Mouse (Mus musculus) gastrocnemius, postnatal 36 days (tissue): ENCODE measurements around the gene Dnah11. TPM values are rescaled to one million over a fixed set of nuclear protein-coding genes. Genes with fewer than 3 reads are reported as not detected.
A peak's percentile ranks its signal among the peaks of the same experiment; 100 is the strongest.

ENCODE experiments used
- DNase-seq, 2 experiments: peaks; one replicate each; pipeline ENCODE4 v3.0.0; 2022
- intact Hi-C: fragments of 180-260 bp; cut with DNase I; formaldehyde crosslinking; loops from one replicate; pipeline ENCODE4 v1.15.1; 2025
- total RNA-seq, 2 experiments: library from RNA; stranded (reverse); gene quantifications; 2 replicates each; pipeline ENCODE4 v1.2.3; 2021

Dnah11 gene
- total RNA-seq, 2 experiments from 2014 or later, result not detected

DNA sequence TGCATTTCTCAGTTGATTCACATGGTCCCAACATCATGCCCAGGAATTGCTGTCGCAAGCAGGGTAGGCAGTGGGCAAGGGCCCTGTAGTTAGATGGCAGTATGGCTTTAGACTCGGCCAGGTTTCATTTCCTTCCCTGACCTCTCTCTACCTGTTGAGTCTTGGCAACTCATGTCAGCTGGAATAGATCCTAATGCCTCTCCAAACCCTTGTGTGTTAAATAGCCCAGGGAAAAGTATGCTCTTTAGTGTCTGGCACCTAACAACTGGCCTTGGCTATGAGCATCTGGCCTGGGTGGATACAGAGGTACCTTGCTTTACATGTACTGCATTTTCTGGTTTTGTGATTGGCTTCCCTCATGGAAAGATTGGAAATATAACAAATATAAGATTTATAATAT lies 314.2 kb downstream of the Dnah11 start:
- no peak for DNase-seq
- intact Hi-C loops, result no loop called here

DNA sequence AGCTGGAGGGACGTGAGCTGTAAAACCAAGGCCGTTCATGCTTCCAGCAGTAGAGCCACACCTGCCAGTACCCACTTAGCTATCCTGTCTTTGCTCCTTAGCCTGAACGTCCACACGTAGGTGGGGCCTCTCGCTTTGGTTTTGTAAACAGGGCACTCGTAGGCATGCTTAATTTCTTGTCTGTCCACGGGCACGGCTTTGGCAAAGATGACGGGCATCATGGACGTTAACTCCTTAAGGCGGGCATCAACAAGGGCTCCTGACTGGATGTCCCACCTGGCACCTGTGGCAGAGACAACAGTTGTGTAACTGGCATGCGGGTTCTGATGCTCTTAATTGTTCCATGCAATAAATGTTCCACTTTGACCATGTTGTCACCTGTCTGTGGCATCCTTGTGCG lies 320.5 kb downstream of the Dnah11 start:
- intact Hi-C loops, result no loop called here
- DNase-seq, result no peak

GRCm38 (mm10) chr12:117872265-117872664 lies 326.6 kb downstream of the Dnah11 start:
- no peak for DNase-seq
- intact Hi-C loops, result no loop called here

GRCm38 (mm10) chr12:117867708-117868564 lies 330.9 kb downstream of the Dnah11 start:
- DNase-seq, result no peak

DNA sequence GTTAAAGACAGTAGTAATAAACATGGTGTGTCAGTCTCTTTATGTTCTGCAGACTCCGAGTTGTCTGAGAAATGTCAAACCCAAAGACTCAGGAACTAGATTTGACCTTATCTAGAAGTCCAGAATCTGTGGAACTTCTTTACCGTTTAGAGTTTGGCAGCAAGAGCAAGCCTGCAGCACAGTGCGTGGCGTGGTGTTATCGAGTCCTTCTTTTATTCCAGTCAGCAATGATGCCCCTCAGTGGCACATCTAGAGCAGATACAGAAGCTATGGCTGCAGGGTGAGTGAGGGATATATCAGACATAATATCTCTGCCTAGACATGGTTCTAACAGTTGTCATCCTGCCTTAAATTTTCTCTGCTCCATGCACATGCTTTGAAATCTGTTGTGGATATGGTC lies 336.2 kb downstream of the Dnah11 start:
- intact Hi-C loops, result no loop called here
- no peak for DNase-seq

More at GRCm38 (mm10) chr12:117867708-117868564, 330.9 kb downstream of the Dnah11 start:
- intact Hi-C loops, result no loop called here

- intact Hi-C loops, result no loop called here
Observed at GRCm38 (mm10) chr12:117861249-117861648, 337.6 kb downstream of the Dnah11 start.

DNA sequence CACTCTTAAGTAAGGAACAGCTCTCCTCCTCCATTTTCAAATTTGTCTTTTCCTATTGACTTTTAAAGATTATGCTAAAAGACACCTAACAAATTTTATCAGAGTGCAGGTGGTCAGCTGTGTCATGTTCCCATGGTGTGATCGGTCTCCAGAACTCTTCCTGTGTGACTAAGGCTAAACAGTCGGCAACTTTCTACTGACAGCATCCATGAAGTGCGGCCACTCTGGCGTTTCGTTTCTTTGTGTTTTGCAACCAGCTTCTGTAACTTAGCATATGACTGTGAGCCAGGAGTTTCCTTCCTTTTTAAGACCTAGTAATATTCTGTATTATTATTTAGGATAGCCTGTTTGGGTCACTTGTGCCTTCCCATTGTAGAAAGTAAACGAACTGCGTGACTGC lies 338.0 kb downstream of the Dnah11 start:
- intact Hi-C loops, result no loop called here

More at GRCm38 (mm10) chr12:117861249-117861648, 337.6 kb downstream of the Dnah11 start:
- DNase-seq, result no peak

GRCm38 (mm10) chr12:117857884-117858283 lies 341.0 kb downstream of the Dnah11 start:
- DNase-seq, result no peak
- intact Hi-C loops, result loop anchor here (10.0 kb wide), 1 partner anchor 453 kb away; no protein-coding TSS in a partner anchor

More for the DNA sequence above, 338.0 kb downstream of the Dnah11 start:
- no peak for DNase-seq

- intact Hi-C loops, result loop anchor here (10.0 kb wide), 1 partner anchor 452 kb away; no protein-coding TSS in a partner anchor
- DNase-seq, result no peak
Observed at GRCm38 (mm10) chr12:117857023-117857422, 341.8 kb downstream of the Dnah11 start.

DNA sequence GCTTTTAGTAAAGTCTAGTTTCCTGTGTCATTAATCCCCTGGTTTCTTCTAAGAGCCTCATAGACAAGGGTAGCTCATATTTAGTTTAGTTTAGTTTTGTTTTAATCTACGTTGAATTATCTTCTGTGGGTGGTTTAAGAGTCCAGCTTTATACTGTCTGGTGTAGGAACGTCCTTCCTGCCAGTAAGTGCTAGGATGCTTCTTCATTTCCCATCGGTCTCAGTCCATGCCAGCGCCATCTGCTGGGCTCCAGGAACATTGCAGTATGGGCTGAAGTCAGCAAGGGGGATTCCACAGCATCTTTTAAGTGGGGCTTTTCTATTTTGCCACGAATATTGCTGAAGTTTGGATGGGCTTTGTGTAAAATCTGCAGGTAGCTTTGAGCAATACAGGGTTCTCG lies 345.5 kb downstream of the Dnah11 start:
- intact Hi-C loops, result loop anchor here (1.0 to 10.0 kb wide), 2 partner anchors 33 to 449 kb away; no protein-coding TSS in a partner anchor
- peak in 1 of 2 experiments; percentile 24 for DNase-seq

DNA sequence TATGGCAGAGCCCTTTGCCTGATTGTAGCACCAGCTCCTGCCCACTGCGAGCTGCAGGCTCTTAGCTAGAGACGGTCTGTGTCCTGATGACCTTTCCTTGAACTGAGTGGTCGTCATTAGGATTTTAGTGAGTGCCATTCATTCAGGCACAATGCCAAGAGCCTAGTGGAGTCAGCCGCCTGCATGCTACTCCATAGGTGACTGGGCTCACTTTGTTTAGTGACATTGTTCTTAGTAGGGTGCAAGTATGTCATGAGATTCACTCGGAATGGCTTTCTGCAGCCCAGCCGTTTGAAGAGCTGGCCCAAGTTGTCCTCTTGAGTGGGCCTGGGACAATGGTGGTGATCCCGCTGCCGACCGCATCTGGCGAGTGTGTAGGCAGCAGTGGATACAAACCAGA lies 348.4 kb downstream of the Dnah11 start:
- no peak for DNase-seq
- intact Hi-C loops, result loop anchor here (10.0 kb wide), 1 partner anchor 446 kb away; no protein-coding TSS in a partner anchor

- no peak for DNase-seq
- intact Hi-C loops, result no loop called here
Observed at GRCm38 (mm10) chr12:117848621-117849020, 350.2 kb downstream of the Dnah11 start.

DNA sequence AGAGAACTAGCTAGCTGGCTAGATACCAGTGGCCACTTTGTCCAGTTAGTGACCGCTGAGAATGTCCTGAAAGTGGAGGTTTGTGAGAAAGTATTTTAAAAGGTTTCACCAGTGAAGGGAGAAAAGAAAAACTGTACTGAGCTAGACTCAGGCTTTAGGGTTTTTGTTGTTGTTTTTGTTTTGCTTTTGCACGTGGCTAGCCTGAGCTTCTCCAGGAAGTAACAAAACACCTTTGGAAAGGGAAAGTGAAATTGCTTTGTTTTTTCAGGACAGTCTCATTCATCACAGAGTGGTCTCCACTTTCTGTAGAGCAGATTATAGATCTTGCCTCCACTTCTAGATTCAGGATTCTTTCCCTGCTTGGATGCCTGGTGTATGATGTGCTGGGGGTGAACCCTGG lies 353.9 kb downstream of the Dnah11 start:
- intact Hi-C loops, result no loop called here

DNA sequence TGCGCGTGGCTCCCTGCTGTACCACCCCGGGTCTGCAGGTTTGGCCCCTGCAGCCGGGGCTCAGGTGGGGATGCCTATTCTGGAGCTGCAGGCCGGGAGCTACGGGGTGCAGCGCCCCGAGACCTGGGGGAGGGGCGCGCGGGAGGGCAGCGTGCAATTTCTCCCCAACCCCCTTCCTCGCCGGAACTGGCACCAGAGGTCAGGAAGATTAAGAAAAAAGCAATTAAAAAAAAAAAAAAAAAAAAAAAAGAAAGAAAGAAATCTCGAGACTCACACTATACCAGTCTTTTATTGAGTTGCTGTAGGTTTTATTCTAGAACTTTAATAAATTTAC lies 354.8 kb downstream of the Dnah11 start:
- no peak for DNase-seq
- intact Hi-C loops, result no loop called here

More for the DNA sequence above, 353.9 kb downstream of the Dnah11 start:
- DNase-seq, result no peak

DNA sequence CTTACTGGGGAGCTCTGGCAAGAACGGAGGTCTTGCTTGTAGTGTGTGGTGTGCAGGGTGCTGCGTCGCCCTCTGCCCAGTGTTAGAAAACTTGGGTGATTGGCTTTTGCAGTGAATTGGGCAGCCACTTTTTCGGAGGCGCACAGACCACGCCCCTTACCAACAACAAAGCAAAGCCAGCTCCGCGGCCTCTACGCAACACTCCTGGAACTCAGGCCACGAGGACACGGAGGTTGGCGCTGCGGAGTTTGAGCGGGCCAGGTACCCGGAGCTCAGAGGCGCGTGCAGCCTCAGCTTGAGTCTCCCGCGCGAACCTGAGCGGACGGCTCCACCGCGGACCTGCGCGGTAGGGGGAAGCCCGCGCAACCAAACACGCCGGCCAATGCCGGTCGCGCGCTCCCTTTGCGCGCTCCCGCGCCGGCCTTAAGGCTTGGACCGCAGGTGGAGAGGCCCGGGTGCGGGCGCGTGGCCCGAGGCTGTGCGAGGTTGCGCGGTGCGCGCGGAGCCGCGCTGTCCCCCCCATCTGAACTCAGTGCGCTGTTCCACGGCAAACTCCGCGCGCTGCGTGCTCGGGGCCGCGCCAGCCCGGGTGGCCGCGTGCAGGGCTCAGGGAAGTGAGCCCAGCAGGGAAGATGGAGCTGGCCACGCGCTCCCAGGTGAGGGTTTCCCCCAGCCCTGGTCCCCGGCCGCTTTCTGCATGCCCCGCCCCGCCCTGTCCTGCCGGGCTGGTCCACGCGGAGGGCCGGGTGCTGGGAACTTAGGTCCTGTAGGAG lies 355.4 kb downstream of the Dnah11 start:
- intact Hi-C loops, result no loop called here
- DNase-seq, result peak; percentile 8 to 31

DNA sequence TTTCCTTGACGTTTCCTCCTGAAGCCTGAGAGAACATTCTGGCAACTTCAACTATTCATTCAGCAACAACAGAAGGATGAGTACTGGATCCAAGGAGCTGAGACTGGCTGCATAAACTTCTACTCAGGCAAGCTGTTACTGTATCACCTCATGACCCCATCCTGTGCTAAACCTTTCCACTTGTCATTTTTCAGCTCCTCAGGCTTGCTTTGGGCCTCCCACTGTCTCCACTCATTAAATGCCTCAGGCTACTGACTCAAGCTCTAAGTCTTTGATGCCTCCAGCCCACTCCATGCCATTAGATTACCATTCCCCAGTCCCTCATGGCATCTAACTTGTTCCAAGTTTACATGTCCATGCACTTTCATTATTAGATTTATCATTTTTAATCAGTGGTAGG lies 356.2 kb downstream of the Dnah11 start:
- no peak for DNase-seq
- intact Hi-C loops, result no loop called here

DNA sequence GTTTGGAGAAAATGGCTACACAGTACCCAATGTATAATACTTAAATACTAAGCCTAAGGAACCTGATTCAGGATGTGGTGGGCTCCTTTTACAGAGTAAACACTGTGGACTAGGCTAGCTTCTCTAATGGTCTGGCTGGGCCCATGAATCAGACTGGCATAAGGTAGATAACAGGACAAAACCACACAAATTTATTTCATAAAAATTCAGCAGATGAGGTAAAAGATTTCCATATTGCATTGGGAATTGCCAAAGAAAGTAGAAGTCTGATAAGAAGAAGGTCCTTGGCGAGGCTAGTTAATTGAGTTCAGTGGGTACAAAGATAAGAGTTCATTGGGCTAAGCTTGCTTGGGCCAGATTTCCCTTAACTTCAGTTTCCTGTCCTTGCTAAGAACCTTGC lies 358.1 kb downstream of the Dnah11 start:
- DNase-seq, result no peak
- intact Hi-C loops, result no loop called here

DNA sequence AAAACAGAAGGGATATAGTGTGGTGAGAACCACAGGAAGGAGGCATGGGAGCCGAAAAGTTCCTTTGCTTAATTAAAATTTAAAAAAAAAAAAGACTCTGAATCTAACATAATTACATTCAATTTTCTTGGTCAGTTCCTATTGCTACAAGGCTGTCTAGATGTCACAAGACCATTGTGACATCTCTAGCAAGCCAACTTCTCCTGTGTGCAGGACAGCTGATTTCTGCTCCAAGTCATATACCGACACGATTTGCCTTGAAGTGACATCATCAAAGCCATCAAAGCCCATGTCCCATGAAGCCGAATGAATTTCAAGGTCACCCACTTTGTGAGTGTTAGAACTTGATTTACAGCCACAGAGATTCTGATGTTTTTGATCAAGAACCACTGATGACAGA lies 361.5 kb downstream of the Dnah11 start:
- intact Hi-C loops, result no loop called here
- DNase-seq, result no peak

- intact Hi-C loops, result no loop called here
- no peak for DNase-seq
Observed at GRCm38 (mm10) chr12:117835371-117835770, 363.5 kb downstream of the Dnah11 start.

GRCm38 (mm10) chr12:117834652-117835051 lies 364.2 kb downstream of the Dnah11 start:
- no peak for DNase-seq
- intact Hi-C loops, result no loop called here

DNA sequence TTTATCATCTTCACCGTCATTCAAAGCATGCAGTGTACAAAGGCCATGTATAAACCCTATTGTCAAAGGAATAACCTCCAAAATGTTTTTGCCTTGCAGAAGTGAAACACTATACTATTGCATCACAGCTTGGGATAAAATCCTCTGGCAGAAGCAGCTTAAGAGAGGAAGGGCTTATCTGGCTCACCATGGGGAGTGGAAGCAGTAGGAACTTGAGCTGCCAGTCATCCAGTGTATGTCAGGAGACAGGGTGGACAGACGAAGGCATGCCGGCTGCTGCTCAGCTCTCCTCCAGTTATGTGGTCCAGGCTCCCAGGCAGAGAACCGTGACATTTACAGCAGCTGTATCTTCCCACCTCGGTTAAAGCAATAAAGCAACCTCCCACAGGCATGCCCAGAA lies 366.7 kb downstream of the Dnah11 start:
- intact Hi-C loops, result no loop called here
- DNase-seq, result no peak
